Mouse (Mus musculus) adrenal gland, postnatal 25 days (tissue): ENCODE results near the gene Dhx36. TPM values are rescaled to one million over a fixed set of nuclear protein-coding genes. Genes with fewer than 3 reads are reported as not detected.
A peak's percentile ranks its signal among the peaks of the same experiment; 100 is the strongest.

Source experiments
- DNase-seq: peaks from one replicate; pipeline ENCODE4 v3.0.0; 2021; ENCODE audit warnings: mixed read lengths
- long read RNA-seq: library from polyadenylated mRNA; stranded (forward); transcript quantifications from one replicate; pipeline ENCODE4 v2.0.0, GENCODE M21; 2021
- total RNA-seq: library from RNA; stranded (reverse); gene quantifications from 2 replicates; pipeline ENCODE4 v1.2.3, GENCODE M21; 2021

Dhx36 gene
- 36.9 and 39.6 TPM in 2 replicates for total RNA-seq
- long read RNA-seq, full-length matches to known transcripts: 39 of 78 reads
- long read RNA-seq, partial matches to known transcripts: 36 of 78 reads
- long read RNA-seq, other reads (novel, unspliced or antisense): 3 of 78 reads

GRCm38 (mm10) chr3:62506488-62507205 is at the start of gene Dhx36:
Dhx36 (minus strand) TSS chr3:62507004.
- peak; percentile 97 for DNase-seq

- no peak for DNase-seq
Measured at GRCm38 (mm10) chr3:62527593-62527992, 20.8 kb upstream of the Dhx36 start.

- peak; percentile 0 for DNase-seq
Measured at GRCm38 (mm10) chr3:62527160-62527559, 20.4 kb upstream of the Dhx36 start.

- DNase-seq: no peak
Measured at GRCm38 (mm10) chr3:62507206-62507647, 423 bp upstream of the Dhx36 start.

- no peak for DNase-seq
Measured at GRCm38 (mm10) chr3:62505166-62505900, 1.5 kb downstream of the Dhx36 start.

GRCm38 (mm10) chr3:62499327-62499726 is 7.5 kb downstream of the Dhx36 start:
- DNase-seq: no peak

- DNase-seq: no peak
Measured at GRCm38 (mm10) chr3:62492568-62492967, 14.2 kb downstream of the Dhx36 start.

GRCm38 (mm10) chr3:62484340-62484739 is 22.5 kb downstream of the Dhx36 start:
- no peak for DNase-seq

- DNase-seq: no peak
Measured at GRCm38 (mm10) chr3:62470179-62470578, 36.6 kb downstream of the Dhx36 start.

- no peak for DNase-seq
Measured at GRCm38 (mm10) chr3:62464276-62464675, 42.5 kb downstream of the Dhx36 start.

- no peak for DNase-seq
Measured at GRCm38 (mm10) chr3:62459483-62459882, 47.3 kb downstream of the Dhx36 start.

GRCm38 (mm10) chr3:62458284-62459013 is 48.4 kb downstream of the Dhx36 start:
- peak; percentile 64 for DNase-seq

GRCm38 (mm10) chr3:62455854-62456253 is 51.0 kb downstream of the Dhx36 start:
- DNase-seq: no peak

GRCm38 (mm10) chr3:62454096-62454495 is 52.7 kb downstream of the Dhx36 start:
- DNase-seq: no peak

GRCm38 (mm10) chr3:62452961-62453360 is 53.8 kb downstream of the Dhx36 start:
- DNase-seq: no peak

- DNase-seq: no peak
Measured at GRCm38 (mm10) chr3:62449871-62450496, 56.8 kb downstream of the Dhx36 start.

GRCm38 (mm10) chr3:62447151-62447550 is 59.7 kb downstream of the Dhx36 start:
- no peak for DNase-seq

- DNase-seq: no peak
Measured at GRCm38 (mm10) chr3:62446271-62446670, 60.5 kb downstream of the Dhx36 start.

GRCm38 (mm10) chr3:62443582-62444194 is 63.1 kb downstream of the Dhx36 start:
- no peak for DNase-seq

- no peak for DNase-seq
Measured at GRCm38 (mm10) chr3:62440431-62440969, 66.3 kb downstream of the Dhx36 start.

GRCm38 (mm10) chr3:62435923-62436322 is 70.9 kb downstream of the Dhx36 start:
- no peak for DNase-seq
